Mouse (Mus musculus) small intestine, adult 2 months (tissue): Measurements from ENCODE around the gene Samd4b.

ENCODE experiments used
- CTCF ChIP-seq: fragments of 200-500 bp; IDR thresholded peaks from 2 replicates; pipeline ENCODE4 v1.5.1; 2012; ENCODE audit warnings: low read depth, mild to moderate bottlenecking, control low read depth, inconsistent platforms, low read length, moderate library complexity, mixed read lengths; ENCODE audit not compliant: insufficient replicate concordance, insufficient read length; ENCODE audit errors: extremely low read depth
- POLR2A ChIP-seq: fragments of 200-500 bp; IDR thresholded peaks from 2 replicates; pipeline ENCODE4 v1.6.1; 2012; ENCODE audit warnings: low read depth, mild to moderate bottlenecking, control low read depth, inconsistent platforms, low read length, moderate library complexity

DNA sequence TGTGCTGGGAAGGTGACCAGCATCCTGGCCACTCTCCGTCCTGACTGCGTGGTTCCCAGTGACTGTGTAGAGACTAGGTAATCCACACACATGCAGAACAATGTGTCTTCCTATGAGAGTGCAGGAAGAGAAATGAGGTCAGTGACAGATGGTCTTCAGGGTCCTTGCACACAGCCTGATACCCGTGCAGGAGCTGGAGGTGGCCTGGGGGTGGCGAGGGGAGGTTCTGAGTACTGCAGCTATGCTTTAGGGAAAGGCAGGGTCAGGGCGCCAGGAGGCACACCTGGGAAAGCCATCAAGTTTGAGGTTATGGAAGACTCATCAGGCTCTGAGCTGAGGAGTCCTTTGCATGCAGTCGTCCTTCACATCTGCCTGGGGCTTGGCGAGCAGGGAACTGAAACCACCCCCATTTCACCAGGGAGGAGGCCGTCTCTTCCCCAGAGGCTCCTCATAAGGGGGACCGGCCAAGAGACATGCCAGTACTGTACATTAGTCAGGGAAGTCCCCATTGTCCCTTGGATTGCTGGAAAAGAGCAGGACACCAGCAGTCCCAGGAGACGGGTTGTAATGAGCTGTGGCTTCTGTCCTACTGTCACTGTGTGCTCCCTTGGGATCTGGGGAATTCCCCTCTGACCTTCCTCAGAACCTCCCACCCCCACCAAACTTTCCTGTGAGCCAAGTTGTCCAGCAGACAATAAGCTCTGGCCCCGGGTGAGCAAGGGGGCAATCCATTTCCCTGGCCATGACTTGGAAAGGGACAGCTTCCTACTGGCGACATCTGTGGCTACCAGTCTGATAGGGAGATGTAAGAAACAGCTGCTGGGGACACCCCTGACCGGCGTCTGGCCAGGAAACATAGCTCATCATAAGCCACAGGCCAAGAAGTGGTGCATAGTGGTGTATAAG is 4.5 kb downstream of the Samd4b start:
- TF ChIP-seq CTCF: no peak
- TF ChIP-seq POLR2A: no peak
